Mouse (Mus musculus): Measurements from ENCODE around the gene Olfr1441.

DNA sequence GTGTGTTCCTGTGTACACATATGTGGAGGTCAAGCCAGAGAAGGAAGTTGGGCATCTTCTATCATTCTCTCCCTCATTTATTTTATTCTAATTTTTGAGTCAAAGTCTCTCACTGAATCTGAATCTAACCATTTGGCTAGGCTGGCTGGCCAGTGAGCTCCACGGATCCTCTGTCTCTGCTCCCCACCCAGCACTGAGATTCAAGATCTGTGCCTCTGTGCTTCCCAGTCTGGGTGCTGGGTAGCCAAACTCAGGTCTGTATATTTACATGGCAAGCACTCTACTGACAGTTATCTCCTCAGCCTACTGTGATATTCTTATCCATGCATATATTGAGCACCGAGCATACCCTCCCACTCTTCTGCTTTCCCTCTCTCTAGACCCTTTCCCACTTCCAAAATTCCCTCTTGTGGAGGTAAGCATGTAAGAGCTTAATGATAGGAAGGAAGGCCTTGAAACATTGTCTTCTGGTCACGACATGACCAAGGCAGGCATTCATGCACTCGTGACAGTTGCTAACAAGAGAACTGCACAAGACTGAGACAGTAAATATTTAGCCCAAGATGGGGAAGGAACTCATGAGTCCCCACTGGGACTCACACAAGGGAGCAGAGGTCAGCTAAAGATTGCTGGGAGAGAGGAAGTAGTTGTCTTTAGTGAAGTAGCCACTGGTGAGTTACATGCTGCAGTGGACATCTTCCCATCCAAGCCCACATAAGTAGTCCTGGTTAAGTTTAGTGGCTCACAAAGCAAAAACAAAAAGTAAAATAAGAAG is 18.7 kb downstream of the Olfr1441 start:
- TF ChIP-seq POLR2A (IDR thresholded peaks at IDR 0.05; ENCODE audit: low read depth, low read length) = no peak
- no peak for TF ChIP-seq CTCF (IDR thresholded peaks at IDR 0.05; ENCODE audit: extremely low read depth, insufficient read depth, insufficient read length, insufficient replicate concordance)

Measured in spleen, adult 2 months (tissue).